Mouse (Mus musculus) E14TG2a.4 (cell line): ENCODE measurements at regions not wholly inside any gene's neighbourhood (a gene's known extent, or its start where the extent isn't known, plus 50 kb on each side); places are given as distances from the start of the nearest gene placed in this dataset.

Experiments
- CTCF ChIP-seq: conservative IDR thresholded peaks from 2 replicates; pipeline ENCODE4 v1.5.1; 2014; ENCODE audit warnings: low read length
- NANOG ChIP-seq: IDR thresholded peaks from 2 replicates; pipeline ENCODE4 v1.6.1; 2014; ENCODE audit warnings: borderline replicate concordance, low read length, mixed read lengths
- POU5F1 ChIP-seq: IDR thresholded peaks from 2 replicates; pipeline ENCODE4 v1.6.1; 2014; ENCODE audit warnings: low read length, borderline replicate concordance

- TF ChIP-seq CTCF: no peak
- TF ChIP-seq NANOG: no peak
- TF ChIP-seq POU5F1: no peak
These were observed 132.9 kb upstream of the Abca1 start for GRCm38 (mm10) chr4:53292606-53293005.
